Mouse (Mus musculus) CH12.LX (cell line): ENCODE measurements around the gene Tk1. TPM values are rescaled to one million over a fixed set of nuclear protein-coding genes. Genes with fewer than 3 reads are reported as not detected.
A peak's percentile ranks its signal among the peaks of the same experiment; 100 is the strongest.

Source experiments
- DNase-seq: peaks from one replicate; pipeline ENCODE4 v3.0.0-alpha.2; 2013; ENCODE audit errors: extremely low read depth
- H3K27ac ChIP-seq: 2 replicates; pipeline ENCODE4 v1.5.1; 2012; ENCODE audit warnings: low read depth, mild to moderate bottlenecking, control low read depth, moderate library complexity; ENCODE audit not compliant: insufficient read depth
- H3K27me3 ChIP-seq: replicated peaks from 2 replicates; pipeline ENCODE3; 2012; ENCODE audit warnings: inconsistent platforms
- H3K36me3 ChIP-seq, 2 experiments: replicated peaks in 1 of 2; 2 replicates each; pipeline versions ENCODE3 to v1.6.1; 2012; ENCODE audit warnings: inconsistent platforms in 1 of 2, low read length in 1 of 2, mild to moderate bottlenecking in 1 of 2, mixed read lengths in 1 of 2, moderate library complexity in 1 of 2; ENCODE audit not compliant: control insufficient read depth in 1 of 2, insufficient read depth in 1 of 2
- H3K4me1 ChIP-seq, 2 experiments: 2 replicates each; pipeline ENCODE4 v1.6.1; 2012; ENCODE audit warnings: inconsistent platforms in 1 of 2, moderate library complexity in 1 of 2; ENCODE audit not compliant: insufficient read depth in 2 of 2, control insufficient read depth in 1 of 2
- H3K4me2 ChIP-seq: 2 replicates; pipeline ENCODE4 v1.6.1; 2012; ENCODE audit warnings: low read depth, mild to moderate bottlenecking, control low read depth; ENCODE audit not compliant: poor library complexity, insufficient read depth, severe bottlenecking
- H3K4me3 ChIP-seq, 3 experiments: fragments of 150-350 bp in 1 of 3; sonication (generic) in 1 of 3; replicated peaks in 1 of 3; 2 replicates each; pipeline versions ENCODE3 to v1.5.1; 2011 to 2012; ENCODE audit warnings: low read depth in 2 of 3, low read length in 2 of 3, mild to moderate bottlenecking in 2 of 3, moderate library complexity in 2 of 3, control low read depth in 1 of 3, improper control_type of control experiment in 1 of 3, inconsistent platforms in 1 of 3, mixed read lengths in 1 of 3; ENCODE audit not compliant: poor library complexity in 1 of 3
- H3K79me2 ChIP-seq: replicated peaks from 2 replicates; pipeline ENCODE4 v1.6.1; 2012; ENCODE audit warnings: mild to moderate bottlenecking, moderate library complexity; ENCODE audit not compliant: control insufficient read depth, poor library complexity, insufficient read depth, severe bottlenecking; ENCODE audit errors: extremely low read depth
- H3K9ac ChIP-seq: 2 replicates; pipeline ENCODE4 v1.6.1; 2012; ENCODE audit warnings: low read depth, mild to moderate bottlenecking, control low read depth, moderate library complexity; ENCODE audit not compliant: insufficient read depth
- H3K9me3 ChIP-seq: replicated peaks from 2 replicates; pipeline ENCODE3; 2012; ENCODE audit warnings: low read length, inconsistent platforms, mixed read lengths
- E2F4 ChIP-seq: IDR thresholded peaks from 2 replicates; pipeline ENCODE4 v1.6.1; 2011; ENCODE audit warnings: low read depth, low read length, improper control_type of control experiment; ENCODE audit not compliant: insufficient replicate concordance
- ELF1 ChIP-seq: IDR thresholded peaks from 2 replicates; pipeline ENCODE4 v1.6.1; 2014; ENCODE audit warnings: low read depth, mild to moderate bottlenecking, inconsistent platforms, low read length, improper control_type of control experiment
- ETS1 ChIP-seq: conservative IDR thresholded peaks from 2 replicates; pipeline ENCODE4 v1.6.1; 2012; ENCODE audit warnings: low read depth, mild to moderate bottlenecking, inconsistent platforms, low read length, improper control_type of control experiment, moderate library complexity
- GABPA ChIP-seq: IDR thresholded peaks from 2 replicates; pipeline ENCODE4 v1.6.1; 2012; ENCODE audit warnings: low read depth, low read length, improper control_type of control experiment, inconsistent platforms; ENCODE audit not compliant: insufficient replicate concordance
- HCFC1 ChIP-seq: IDR thresholded peaks from 2 replicates; pipeline ENCODE4 v1.6.1; 2012; ENCODE audit warnings: low read depth, mild to moderate bottlenecking, inconsistent platforms, low read length, improper control_type of control experiment
- IRF4 ChIP-seq: IDR thresholded peaks from 2 replicates; pipeline ENCODE4 v1.6.1; 2014; ENCODE audit warnings: low read depth, mild to moderate bottlenecking, inconsistent platforms, low read length, improper control_type of control experiment
- JUND ChIP-seq: conservative IDR thresholded peaks from 2 replicates; pipeline ENCODE4 v1.6.1; 2011; ENCODE audit warnings: low read depth, low read length, improper control_type of control experiment
- MEF2A ChIP-seq: IDR thresholded peaks from 2 replicates; pipeline ENCODE4 v1.6.1; 2014; ENCODE audit warnings: low read depth, mild to moderate bottlenecking, inconsistent platforms, low read length, improper control_type of control experiment, borderline replicate concordance
- MYC ChIP-seq: IDR thresholded peaks from 2 replicates; pipeline ENCODE4 v1.6.1; 2011; ENCODE audit warnings: low read depth, mild to moderate bottlenecking, improper control_type of control experiment, low read length
- POLR2A ChIP-seq: IDR thresholded peaks from 2 replicates; pipeline ENCODE4 v1.6.1; 2011; ENCODE audit warnings: low read depth, mild to moderate bottlenecking, improper control_type of control experiment, low read length
- RAD21 ChIP-seq: IDR thresholded peaks from 2 replicates; pipeline ENCODE4 v1.6.1; 2011; ENCODE audit warnings: low read depth, mild to moderate bottlenecking, low read length, improper control_type of control experiment, moderate library complexity
- SIN3A ChIP-seq: IDR thresholded peaks from 2 replicates; pipeline ENCODE4 v1.6.1; 2012; ENCODE audit warnings: low read length, improper control_type of control experiment, inconsistent platforms
- TBP ChIP-seq: conservative IDR thresholded peaks from 2 replicates; pipeline ENCODE4 v1.6.1; 2011; ENCODE audit warnings: low read depth, low read length, improper control_type of control experiment
- TCF12 ChIP-seq: IDR thresholded peaks from 2 replicates; pipeline ENCODE4 v1.6.1; 2014; ENCODE audit warnings: low read depth, mild to moderate bottlenecking, inconsistent platforms, low read length, improper control_type of control experiment
- ZC3H11A ChIP-seq: IDR thresholded peaks from 2 replicates; pipeline ENCODE4 v1.6.1; 2012; ENCODE audit warnings: low read depth, mild to moderate bottlenecking, inconsistent platforms, low read length, improper control_type of control experiment
- ZNF384 ChIP-seq: IDR thresholded peaks from 2 replicates; pipeline ENCODE4 v1.6.1; 2012; ENCODE audit warnings: low read depth, low read length, improper control_type of control experiment, inconsistent platforms
- dilution Hi-C: fragments of 300-500 bp; cut with MboI; formaldehyde crosslinking; loops from 2 replicates; pipeline ENCODE4 v1.14.3; 2020; ENCODE audit warnings: low sequenced_read_pairs; ENCODE audit not compliant: extremely low pct_unique_long_range_greater_than_20kb, extremely low pct_ligation_motif_present
- in situ Hi-C: fragments of 300-500 bp; cut with MboI; formaldehyde crosslinking; loops from 3 replicates; pipeline ENCODE4 v1.14.3; 2019; ENCODE audit warnings: low sequenced_read_pairs, low pct_ligation_motif_present, low pct_unique_long_range_greater_than_20kb, mixed read lengths
- polyA plus RNA-seq: library from polyadenylated mRNA; unstranded; fragments of >175 nt; gene quantifications from 2 replicates; pipeline ENCODE4 v1.2.1, GENCODE M21; 2012; ENCODE audit warnings: low read depth; ENCODE audit not compliant: insufficient read length
- total RNA-seq, 2 experiments: library from RNA; depleted of rRNA; stranded (reverse); fragments of 300-350 nt in 1 of 2; fragments of >200 nt in 1 of 2; gene quantifications; 2 replicates each; pipeline ENCODE4 v1.2.3; 2012 to 2014

Gene Tk1
- total RNA-seq (2012; rRNA removed) (235 and 236 TPM in 2 replicates), total RNA-seq (2014; rRNA removed) (146 and 149 TPM in 2 replicates), polyA plus RNA-seq (158 and 179 TPM in 2 replicates)

- dilution Hi-C loops, result no loop called here
- Histone ChIP-seq H3K9ac (peak within 1 kb of the TSS; percentile 85), H3K9me3 (no peaks in the 10 kb centered on the region), H3K36me3 (peaks cover 30 to 43% of the 10 kb centered on the region in 2 experiments), H3K4me2 (peak within 1 kb of the TSS; percentile 89), H3K4me1 (peaks cover 14 to 57% of the 10 kb centered on the region in 2 experiments), H3K27me3 (no peaks in the 10 kb centered on the region), H3K79me2 (peaks cover 51% of the 10 kb centered on the region), H3K4me3 (peak within 1 kb of the TSS; percentile 64 to 77 (median 65)), H3K27ac (peak within 1 kb of the TSS; percentile 94)
- TF ChIP-seq ZC3H11A (no peak), IRF4 (peak; percentile 66; the same call in 1 of the 2 replicates), RAD21 (no peak), TBP (peak; percentile 86), SIN3A (peak; percentile 95; the same call in 1 of the 2 replicates), MYC (peak; percentile 53; the same call in 1 of the 2 replicates), TCF12 (peak; percentile 64), ETS1 (no peak), E2F4 (peak; percentile 98), MEF2A (peak; percentile 56; the same call in 1 of the 2 replicates), POLR2A (peak; percentile 90), HCFC1 (peak; percentile 69), ELF1 (peak; percentile 36; the same call in 1 of the 2 replicates), JUND (no peak)
- in situ Hi-C loops, result loop anchor here (5.0 to 10.0 kb wide), 3 partner anchors 33 to 351 kb away; no protein-coding TSS in a partner anchor
- peak; percentile 97 for DNase-seq
Measured at GRCm38 (mm10) chr11:117825333-117826101, at the start of gene Tk1, which contains the start of gene Afmid. Gene Tk1, minus strand, starts transcription at chr11:117826092. Gene Afmid, plus strand, starts transcription at chr11:117825924.

- in situ Hi-C loops (no loop called here), dilution Hi-C loops (no loop called here)
- Histone ChIP-seq H3K9me3 (peaks cover 4% of the 10 kb centered on the region), H3K4me2 (no peak overlapping the region), H3K4me3 (no peak overlapping the region), H3K36me3 (no peaks in the 10 kb centered on the region), H3K79me2 (no peaks in the 10 kb centered on the region), H3K27ac (no peak overlapping the region), H3K4me1 (peaks cover 33 to 52% of the 10 kb centered on the region in 2 experiments), H3K9ac (no peak overlapping the region), H3K27me3 (peaks cover 63% of the 10 kb centered on the region)
- TF ChIP-seq GABPA (no peak), ZNF384 (no peak)
- no peak for DNase-seq
Measured at GRCm38 (mm10) chr11:117875681-117876080, 49.8 kb upstream of the Tk1 start.
